Mouse (Mus musculus): ENCODE data around the gene Tsc2. TPM values are rescaled to one million over a fixed set of nuclear protein-coding genes. Genes with fewer than 3 reads are reported as not detected.

The Tsc2 gene
- total and polyA plus RNA-seq, 2 experiments from 2014 or later: 61.7 to 106 TPM

DNA sequence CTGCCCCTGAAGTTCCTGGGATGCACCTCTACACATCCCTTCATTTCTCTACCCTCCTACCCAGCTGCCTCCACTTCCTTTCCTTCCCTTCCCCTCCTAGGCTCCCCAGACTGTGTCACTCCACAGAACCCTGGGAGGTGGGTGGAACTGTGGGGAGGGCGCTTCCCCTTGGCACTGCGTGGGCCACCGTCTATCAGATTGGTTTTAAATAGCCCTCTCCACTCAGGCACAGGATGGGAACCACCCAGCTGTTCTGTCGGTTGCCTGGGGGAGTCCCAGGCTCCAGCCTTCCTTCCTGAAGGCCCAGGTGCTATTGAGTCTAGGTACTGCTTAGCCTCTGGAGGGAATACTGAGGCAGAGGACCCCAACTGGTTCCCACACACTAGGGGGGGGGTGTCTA, 2.6 kb upstream of the Tsc2 start:
- 93% methylated on average over 4 of the region's 4 CpGs for WGBS

DNA sequence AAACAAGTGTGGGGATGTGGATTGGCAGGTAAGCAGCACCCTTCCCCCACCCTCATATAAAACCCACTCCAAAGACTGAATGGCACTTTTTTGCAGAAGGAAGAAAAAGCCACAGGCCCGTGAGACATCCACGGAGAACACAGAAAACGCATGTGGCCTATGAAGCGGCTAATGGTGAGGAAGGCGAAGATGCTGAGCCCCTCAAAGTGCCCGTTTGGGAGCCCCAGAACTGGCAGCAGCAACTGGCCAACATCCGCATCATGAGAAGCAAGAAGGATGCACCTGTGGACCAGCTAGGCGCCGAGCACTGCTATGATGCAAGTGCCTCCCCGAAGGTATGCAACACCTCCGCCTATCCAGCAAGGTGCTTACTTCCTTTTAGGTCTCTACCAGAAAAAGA, 1.4 kb upstream of the Tsc2 start:
- Histone ChIP-seq H3K36me3 (ENCODE audit: insufficient read depth, low read length) (peaks cover 21% of the 10 kb centered on the region), H3K4me3 (ENCODE audit: low read depth, low read length) (no peak overlapping the region), H3K4me1 (ENCODE audit: insufficient read depth, low read length) (no peaks in the 10 kb centered on the region), H3K27ac (ENCODE audit: low read depth, low read length) (no peak overlapping the region), H3K9ac (replicated peaks; ENCODE audit: low read length, poor library complexity, severe bottlenecking) (no peak overlapping the region), H3K27me3 (ENCODE audit: insufficient read depth, low read length) (no peaks in the 10 kb centered on the region), H3K4me2 (ENCODE audit: low read depth, low read length, poor library complexity, severe bottlenecking) (no peak overlapping the region), H3K9me3 (ENCODE audit: low read length) (no peaks in the 10 kb centered on the region)
- TF ChIP-seq CTCF (IDR thresholded peaks at IDR 0.05): no peak
- 94% methylated on average over 11 of the region's 11 CpGs for WGBS
- DNase-seq (ENCODE audit: low spot score) (no peak), ATAC-seq (ENCODE audit: low FRiP score) (no peak)

More for the DNA sequence above, 2.6 kb upstream of the Tsc2 start:
- H3K4me3 ChIP-seq (ENCODE audit: low read depth, low read length): no peak overlapping the region
- TF ChIP-seq CTCF (IDR thresholded peaks at IDR 0.05): no peak
- ATAC-seq (ENCODE audit: low FRiP score) (no peak), DNase-seq (ENCODE audit: low spot score) (no peak)
- no peak overlapping the region for H3K4me2 ChIP-seq (ENCODE audit: low read depth, low read length, poor library complexity, severe bottlenecking)
- no peaks in the 10 kb centered on the region for H3K27me3 ChIP-seq (ENCODE audit: insufficient read depth, low read length)
- H3K27ac ChIP-seq (ENCODE audit: low read depth, low read length): no peak overlapping the region
- no peaks in the 10 kb centered on the region for H3K4me1 ChIP-seq (ENCODE audit: insufficient read depth, low read length)
- no peaks in the 10 kb centered on the region for H3K9me3 ChIP-seq (ENCODE audit: low read length)
- H3K9ac ChIP-seq (replicated peaks; ENCODE audit: low read length, poor library complexity, severe bottlenecking): no peak overlapping the region
- H3K36me3 ChIP-seq (ENCODE audit: insufficient read depth, low read length): peaks cover 21% of the 10 kb centered on the region

DNA sequence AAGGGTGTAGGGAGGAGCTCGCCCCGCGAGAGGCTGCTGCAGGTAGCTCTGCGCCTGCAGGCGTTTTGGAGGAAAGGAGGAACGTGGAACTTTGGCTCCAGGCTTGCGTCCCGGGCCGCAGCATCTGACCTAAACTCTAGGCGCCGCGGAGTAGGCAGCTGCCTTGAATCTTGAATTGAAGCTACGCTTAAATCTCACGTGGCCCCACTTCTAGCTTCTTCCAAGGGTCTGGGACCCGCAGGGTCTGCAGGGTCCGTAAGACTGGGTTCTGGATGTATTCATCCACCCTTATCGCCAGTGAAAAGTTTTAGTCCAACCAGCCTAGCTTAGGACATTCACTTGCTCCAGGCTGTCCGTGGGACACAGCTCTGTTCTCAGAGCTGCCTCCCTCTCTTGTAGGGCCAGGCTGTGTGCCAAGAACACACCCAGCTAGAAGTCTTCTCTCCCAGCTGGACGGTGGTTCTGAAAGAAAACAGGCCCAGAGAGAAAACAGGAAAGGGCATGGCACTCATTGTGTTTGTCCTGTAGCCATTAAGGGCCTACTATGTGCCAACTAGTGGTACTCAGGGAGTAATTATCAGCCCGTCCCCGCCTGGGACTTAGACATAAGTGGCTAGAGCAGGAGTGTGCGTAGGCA, 501 bp upstream of the Tsc2 start:
- ATAC-seq (ENCODE audit: low FRiP score) (peak; percentile 22; the same call in 1 of the 2 replicates), DNase-seq (ENCODE audit: low spot score) (peak; percentile 38)
- no peak for TF ChIP-seq CTCF (IDR thresholded peaks at IDR 0.05)

DNA sequence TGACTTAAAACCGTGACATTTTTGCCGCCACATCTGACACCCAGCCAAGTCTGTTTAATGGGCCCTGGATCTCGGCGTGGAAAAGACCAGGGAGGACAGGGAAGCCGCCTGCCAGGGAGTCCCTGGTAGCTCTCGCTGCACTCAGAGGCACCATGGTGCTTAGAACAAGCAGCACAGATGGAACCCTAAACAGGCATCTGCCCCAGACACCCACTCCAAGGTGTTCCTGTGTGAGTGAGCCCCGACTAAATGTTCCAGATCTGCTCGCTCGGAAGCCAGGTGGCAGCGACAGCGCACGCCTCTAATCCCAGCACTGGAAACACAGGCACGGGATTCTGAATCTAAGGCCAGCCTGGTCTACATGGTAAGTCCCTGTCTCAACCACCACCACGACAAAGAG, 2.4 kb downstream of the Tsc2 start:
- no peak overlapping the region for H3K9ac ChIP-seq (replicated peaks; ENCODE audit: low read length, poor library complexity, severe bottlenecking)
- no peak overlapping the region for H3K4me3 ChIP-seq (ENCODE audit: low read depth, low read length)
- WGBS: 88% methylated on average over 14 of the region's 14 CpGs
- no peak overlapping the region for H3K27ac ChIP-seq (ENCODE audit: low read depth, low read length)
- no peak overlapping the region for H3K4me2 ChIP-seq (ENCODE audit: low read depth, low read length, poor library complexity, severe bottlenecking)
- ATAC-seq (ENCODE audit: low FRiP score): no peak
- TF ChIP-seq CTCF (IDR thresholded peaks at IDR 0.05): no peak
- no peak for DNase-seq (ENCODE audit: low spot score)
- H3K4me1 ChIP-seq (ENCODE audit: insufficient read depth, low read length): no peaks in the 10 kb centered on the region
- peaks cover 47% of the 10 kb centered on the region for H3K36me3 ChIP-seq (ENCODE audit: insufficient read depth, low read length)
- no peaks in the 10 kb centered on the region for H3K9me3 ChIP-seq (ENCODE audit: low read length)
- no peaks in the 10 kb centered on the region for H3K27me3 ChIP-seq (ENCODE audit: insufficient read depth, low read length)

More for the DNA sequence above, 501 bp upstream of the Tsc2 start:
- peak overlapping the region; percentile 66 for H3K4me3 ChIP-seq (ENCODE audit: low read depth, low read length)
- H3K4me1 ChIP-seq (ENCODE audit: insufficient read depth, low read length): no peaks in the 10 kb centered on the region
- WGBS: 14% methylated on average over 22 of the region's 22 CpGs
- H3K27me3 ChIP-seq (ENCODE audit: insufficient read depth, low read length): no peaks in the 10 kb centered on the region
- H3K27ac ChIP-seq (ENCODE audit: low read depth, low read length): peak overlapping the region; percentile 68
- H3K4me2 ChIP-seq (ENCODE audit: low read depth, low read length, poor library complexity, severe bottlenecking): peak overlapping the region; percentile 86
- peaks cover 28% of the 10 kb centered on the region for H3K36me3 ChIP-seq (ENCODE audit: insufficient read depth, low read length)
- H3K9me3 ChIP-seq (ENCODE audit: low read length): no peaks in the 10 kb centered on the region
- H3K9ac ChIP-seq (replicated peaks; ENCODE audit: low read length, poor library complexity, severe bottlenecking): peak overlapping the region; percentile 73

DNA sequence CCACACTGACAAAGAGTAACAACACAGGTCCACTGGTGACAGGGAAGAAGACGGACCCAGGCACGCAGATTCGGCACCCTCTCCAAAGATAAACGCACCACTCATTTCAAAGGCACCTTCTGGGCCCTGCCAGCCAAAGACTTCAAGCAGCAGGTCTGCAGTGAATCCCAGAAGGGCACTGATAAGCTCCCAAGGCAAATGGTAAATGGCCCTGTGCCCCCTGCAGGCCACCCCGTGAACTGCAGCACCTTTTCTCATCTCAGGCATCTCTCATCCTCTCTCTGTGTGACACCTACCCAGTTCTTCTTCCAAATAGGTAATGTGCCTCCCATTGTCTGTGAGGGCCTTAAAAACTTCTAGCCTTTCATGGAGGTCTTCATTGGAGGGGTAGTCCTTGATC, 3.8 kb downstream of the Tsc2 start:
- Histone ChIP-seq H3K9me3 (ENCODE audit: low read length) (no peaks in the 10 kb centered on the region), H3K9ac (replicated peaks; ENCODE audit: low read length, poor library complexity, severe bottlenecking) (no peak overlapping the region), H3K4me3 (ENCODE audit: low read depth, low read length) (no peak overlapping the region), H3K36me3 (ENCODE audit: insufficient read depth, low read length) (peaks cover 55% of the 10 kb centered on the region), H3K4me1 (ENCODE audit: insufficient read depth, low read length) (no peaks in the 10 kb centered on the region), H3K4me2 (ENCODE audit: low read depth, low read length, poor library complexity, severe bottlenecking) (no peak overlapping the region), H3K27me3 (ENCODE audit: insufficient read depth, low read length) (no peaks in the 10 kb centered on the region), H3K27ac (ENCODE audit: low read depth, low read length) (no peak overlapping the region)
- ATAC-seq (ENCODE audit: low FRiP score) (no peak), DNase-seq (ENCODE audit: low spot score) (peak; percentile 47)
- peak; percentile 85 for TF ChIP-seq CTCF (IDR thresholded peaks at IDR 0.05)
- WGBS: 49% methylated on average over 5 of the region's 5 CpGs

DNA sequence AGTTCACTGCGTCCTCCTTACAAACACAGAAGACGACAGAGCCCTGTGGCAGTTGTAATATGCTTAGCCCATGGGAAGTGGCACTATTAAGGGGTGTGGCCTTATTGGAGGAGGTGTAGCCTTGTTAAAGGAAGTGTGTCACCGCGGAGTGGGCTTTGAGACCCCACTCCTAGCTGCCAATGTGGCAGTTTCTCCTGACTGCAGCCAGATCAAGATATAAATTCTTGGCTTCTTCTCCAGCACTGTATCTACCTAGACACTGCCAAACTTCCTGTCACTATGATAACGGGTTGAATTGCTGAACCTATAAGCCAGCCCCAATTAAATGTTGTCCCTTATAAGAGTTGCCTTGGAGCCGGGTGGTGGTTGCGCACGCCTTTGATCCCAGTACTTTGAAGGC, 7.0 kb downstream of the Tsc2 start:
- H3K4me2 ChIP-seq (ENCODE audit: low read depth, low read length, poor library complexity, severe bottlenecking): no peak overlapping the region
- H3K36me3 ChIP-seq (ENCODE audit: insufficient read depth, low read length): peaks cover 83% of the 10 kb centered on the region
- 94% methylated on average over 8 of the region's 8 CpGs for WGBS
- DNase-seq (ENCODE audit: low spot score) (no peak), ATAC-seq (ENCODE audit: low FRiP score) (no peak)
- no peak for TF ChIP-seq CTCF (IDR thresholded peaks at IDR 0.05)
- no peaks in the 10 kb centered on the region for H3K4me1 ChIP-seq (ENCODE audit: insufficient read depth, low read length)
- no peaks in the 10 kb centered on the region for H3K9me3 ChIP-seq (ENCODE audit: low read length)
- H3K4me3 ChIP-seq (ENCODE audit: low read depth, low read length): no peak overlapping the region
- no peaks in the 10 kb centered on the region for H3K27me3 ChIP-seq (ENCODE audit: insufficient read depth, low read length)
- H3K9ac ChIP-seq (replicated peaks; ENCODE audit: low read length, poor library complexity, severe bottlenecking): no peak overlapping the region
- H3K27ac ChIP-seq (ENCODE audit: low read depth, low read length): no peak overlapping the region
